Comparison of ENCODE assay signal across 8 mouse cellular contexts in the genomic region with DNA sequence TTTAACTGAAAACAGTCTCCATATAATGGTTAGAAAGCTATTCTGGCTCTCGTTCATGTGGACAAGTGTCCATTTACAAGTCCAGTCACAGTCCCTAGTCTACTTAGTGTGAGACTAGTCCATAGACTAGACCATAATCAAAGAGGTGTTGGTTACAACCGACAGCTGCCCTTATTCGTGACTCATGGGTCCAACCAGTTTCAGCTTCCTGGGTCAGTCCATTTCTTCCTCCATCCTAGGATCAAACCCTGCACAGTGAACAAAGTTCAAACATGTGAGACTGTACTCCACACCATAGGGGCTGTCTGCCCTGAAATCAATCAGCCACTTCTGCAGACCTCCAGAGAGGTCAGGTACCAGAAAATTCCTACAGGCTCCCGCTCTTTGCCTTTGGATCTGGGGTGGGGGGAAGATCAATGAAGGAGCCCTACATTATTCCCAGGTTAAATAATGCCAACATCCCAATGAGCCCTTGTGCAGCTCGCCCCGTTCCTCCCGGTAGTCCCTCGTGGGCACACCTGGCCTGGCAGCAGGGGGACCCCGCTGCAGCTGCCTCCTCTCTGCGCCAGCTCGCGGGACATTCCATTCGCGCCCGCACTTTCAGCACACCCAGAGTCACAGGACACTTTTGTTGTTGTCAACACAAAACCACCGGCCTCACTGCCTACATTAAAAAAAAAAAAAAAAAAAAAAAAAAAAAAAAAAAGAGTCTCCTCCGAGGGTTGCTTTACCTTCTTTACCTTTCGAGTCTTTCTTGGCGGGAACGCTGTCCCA. TPM values are rescaled to one million over a fixed set of nuclear protein-coding genes. Genes with fewer than 3 reads are reported as not detected.
A peak's percentile ranks its signal among the peaks of the same experiment; 100 is the strongest.
DNase-seq lines count a peak whose midpoint lies in the region; ATAC-seq and TF ChIP-seq lines count a peak whose summit lies in the region.

A gene (minus strand): TSS at position 767 of the 774 bp plus-strand sequence.

- H3K4me3 ChIP-seq in bone marrow macrophage, adult 2 months (ENCODE audit: insufficient read depth, low read length): peak within 1 kb of the TSS; percentile 98
- H3K4me3 ChIP-seq in erythroblast, embryonic 14.5 days (replicated peaks): peak within 1 kb of the TSS; percentile 89
- peak within 1 kb of the TSS; percentile 81 for H3K4me3 ChIP-seq in heart, embryonic 16.5 days (ENCODE audit: low read length)
- peak within 1 kb of the TSS; percentile 99 for H3K4me3 ChIP-seq in liver, embryonic 16.5 days (ENCODE audit: low read depth, low read length)
- H3K4me3 ChIP-seq in neural tube, embryonic 11.5 days (ENCODE audit: low read depth, low read length): peak within 1 kb of the TSS; percentile 89

- H3K9me3 ChIP-seq in erythroblast, embryonic 14.5 days (ENCODE audit: control insufficient read depth, low read length): no peaks in the 10 kb centered on the region
- no peaks in the 10 kb centered on the region for H3K9me3 ChIP-seq in heart, embryonic 16.5 days (replicated peaks; ENCODE audit: control insufficient read depth, low read length)
- H3K9me3 ChIP-seq in liver, embryonic 16.5 days (replicated peaks; ENCODE audit: control insufficient read depth, low read length): no peaks in the 10 kb centered on the region
- H3K9me3 ChIP-seq in neural tube, embryonic 11.5 days (ENCODE audit: control insufficient read depth, low read length): no peaks in the 10 kb centered on the region

- H3K27me3 ChIP-seq in erythroblast, embryonic 14.5 days (ENCODE audit: control insufficient read depth): no peaks in the 10 kb centered on the region
- no peaks in the 10 kb centered on the region for H3K27me3 ChIP-seq in heart, embryonic 16.5 days (ENCODE audit: control insufficient read depth, insufficient read depth, low read length)
- H3K27me3 ChIP-seq in liver, embryonic 16.5 days (ENCODE audit: control insufficient read depth, insufficient read depth, low read depth, low read length): no peaks in the 10 kb centered on the region
- no peaks in the 10 kb centered on the region for H3K27me3 ChIP-seq in neural tube, embryonic 11.5 days (ENCODE audit: control insufficient read depth, insufficient read depth, low read length)

- peaks cover 26% of the 10 kb centered on the region for H3K4me1 ChIP-seq in bone marrow macrophage, adult 2 months (ENCODE audit: control insufficient read depth, insufficient read depth, low read length)
- peaks cover 74% of the 10 kb centered on the region for H3K4me1 ChIP-seq in erythroblast, embryonic 14.5 days (ENCODE audit: control insufficient read depth)
- peaks cover 14% of the 10 kb centered on the region for H3K4me1 ChIP-seq in heart, embryonic 16.5 days (ENCODE audit: control insufficient read depth, insufficient read depth, low read length)
- H3K4me1 ChIP-seq in liver, embryonic 16.5 days (ENCODE audit: control insufficient read depth, low read depth, low read length): peaks cover 26% of the 10 kb centered on the region
- H3K4me1 ChIP-seq in neural tube, embryonic 11.5 days (ENCODE audit: control insufficient read depth, insufficient read depth, low read length): peaks cover 5% of the 10 kb centered on the region; the same call in 1 of the 2 replicates

- H3K27ac ChIP-seq in bone marrow macrophage, adult 2 months (ENCODE audit: insufficient read depth, low read depth, low read length): peak within 1 kb of the TSS; percentile 96
- peak within 1 kb of the TSS; percentile 98 for H3K27ac ChIP-seq in heart, embryonic 16.5 days (ENCODE audit: low read length)
- H3K27ac ChIP-seq in liver, embryonic 16.5 days (ENCODE audit: low read length): peak within 1 kb of the TSS; percentile 97
- H3K27ac ChIP-seq in neural tube, embryonic 11.5 days (ENCODE audit: low read depth, low read length): peak within 1 kb of the TSS; percentile 95

- ATAC-seq in heart, embryonic 16.5 days (replicated peaks; ENCODE audit: extremely low read depth, insufficient read depth, low FRiP score): peak; percentile 45
- ATAC-seq in liver, embryonic 16.5 days (ENCODE audit: low read depth): peak; percentile 23; the same call in 1 of the 2 replicates
- peak; percentile 69 for ATAC-seq in neural tube, embryonic 11.5 days (ENCODE audit: insufficient read depth, low FRiP score, low TSS enrichment)

- TF ChIP-seq CTCF in bone marrow macrophage, adult 2 months (IDR thresholded peaks at IDR 0.05; ENCODE audit: low read depth, low read length): no peak

- H3K4me2 ChIP-seq in heart, embryonic 16.5 days (ENCODE audit: low read depth, low read length): peak within 1 kb of the TSS; percentile 72
- peak within 1 kb of the TSS; percentile 85 for H3K4me2 ChIP-seq in liver, embryonic 16.5 days (ENCODE audit: low read depth, low read length)
- H3K4me2 ChIP-seq in neural tube, embryonic 11.5 days (ENCODE audit: low read depth): peak within 1 kb of the TSS; percentile 48

- H3K36me3 ChIP-seq in erythroblast, embryonic 14.5 days (ENCODE audit: control insufficient read depth): peaks cover 51% of the 10 kb centered on the region
- peaks cover 18% of the 10 kb centered on the region for H3K36me3 ChIP-seq in heart, embryonic 16.5 days (ENCODE audit: control insufficient read depth, insufficient read depth)
- H3K36me3 ChIP-seq in liver, embryonic 16.5 days (ENCODE audit: control insufficient read depth, insufficient read depth): peaks cover 19% of the 10 kb centered on the region
- H3K36me3 ChIP-seq in neural tube, embryonic 11.5 days (ENCODE audit: control insufficient read depth, insufficient read depth, low read length): no peaks in the 10 kb centered on the region; the same call in 1 of the 2 replicates

- H3K9ac ChIP-seq in heart, embryonic 16.5 days (ENCODE audit: low read length): peak within 1 kb of the TSS; percentile 98
- H3K9ac ChIP-seq in liver, embryonic 16.5 days (ENCODE audit: low read depth, low read length): peak within 1 kb of the TSS; percentile 96
- H3K9ac ChIP-seq in neural tube, embryonic 11.5 days (ENCODE audit: low read length): peak within 1 kb of the TSS; percentile 98

- 7% methylated on average over 20 of the region's 20 CpGs for WGBS in heart, embryonic 16.5 days
- 5% methylated on average over 20 of the region's 20 CpGs for WGBS in liver, embryonic 16.5 days (ENCODE audit: insufficient replicate concordance)
- 10% methylated on average over 20 of the region's 20 CpGs for WGBS in neural tube, embryonic 11.5 days

- peak; percentile 80 for DNase-seq in CD4-positive, CD25-positive, alpha-beta regulatory T cell, adult 2 months (ENCODE audit: low read depth, low spot score)
- DNase-seq in kidney, postnatal 25 days: peak; percentile 78 to 85
- DNase-seq in neural tube, embryonic 11.5 days (ENCODE audit: low spot score): peak; percentile 75
- peak; percentile 77 for DNase-seq in testis, postnatal 10 days (ENCODE audit: low spot score)

- TF ChIP-seq POLR2A in bone marrow macrophage, adult 2 months (IDR thresholded peaks at IDR 0.05; ENCODE audit: borderline replicate concordance, low read depth, low read length): no peak

RNA-seq across cellular contexts. Expression of the gene that starts here (rescaled TPM):
- 13.5 and 19.2 TPM in 2 replicates for polyA plus RNA-seq in bone marrow macrophage, adult 2 months (2012; ENCODE audit: insufficient read depth, insufficient read length, missing spikeins)
- 0.14 and 0.60 TPM in 2 replicates for polyA plus RNA-seq in erythroblast, embryonic 14.5 days (2012)
- 11.6 and 13.4 TPM in 2 replicates for polyA plus RNA-seq in heart, embryonic 16.5 days (2015; fragmentation: Nextera tagmentation; extraction: Ambion mirVana)
- polyA plus RNA-seq in liver, embryonic 16.5 days (2015; fragmentation: Nextera tagmentation; extraction: Ambion mirVana): 16.1 and 16.9 TPM in 2 replicates
- polyA plus RNA-seq in neural tube, embryonic 11.5 days (2014; fragmentation: Nextera tagmentation; extraction: Ambion mirVana): 15.1 and 16.9 TPM in 2 replicates

Comparison
In these comparisons a context has a peak if more than half of its experiments do, and no peak if none do; other contexts are left out.
1. Peak in every context shown above with its lines: DNase-seq, ATAC-seq, H3K4me3 ChIP-seq and H3K27ac ChIP-seq.